Comparison of ENCODE assay signal across 9 mouse cellular contexts in genomic region chr6:116228785-116229525, GRCm38 (mm10). TPM values are rescaled to one million over a fixed set of nuclear protein-coding genes. Genes with fewer than 3 reads are reported as not detected.
DNase-seq lines count a peak whose midpoint lies in the region; ATAC-seq and TF ChIP-seq lines count a peak whose summit lies in the region.
"Had no signal": no experiment of that assay in that cellular context is flagged by ENCODE, and none has a peak within 500 bp of the region (broad histone marks: within the 10 kb centered on the region; RNA-seq: fewer than 3 reads in every experiment).

No protein-coding gene starts in this region.

- no peak for TF ChIP-seq POLR2A in brain, embryonic 14.5 days (IDR thresholded peaks at IDR 0.05; ENCODE audit: borderline replicate concordance, extremely low read depth, insufficient read depth, insufficient read length, poor library complexity, severe bottlenecking)

- no peaks in the 10 kb centered on the region for H3K4me1 ChIP-seq in kidney, embryonic 15.5 days
- no peaks in the 10 kb centered on the region for H3K4me1 ChIP-seq in hindbrain, postnatal 0 days (ENCODE audit: insufficient read depth, low read length)
- H3K4me1 ChIP-seq in stomach, postnatal 0 days (replicated peaks; ENCODE audit: control insufficient read depth, insufficient read depth), result no peaks in the 10 kb centered on the region
- H3K4me1 ChIP-seq: embryonic facial prominence, embryonic 13.5 days had no signal

- H3K9me3 ChIP-seq in kidney, embryonic 15.5 days (replicated peaks), result no peaks in the 10 kb centered on the region
- no peaks in the 10 kb centered on the region for H3K9me3 ChIP-seq in hindbrain, postnatal 0 days (ENCODE audit: low read length)
- no peaks in the 10 kb centered on the region for H3K9me3 ChIP-seq in stomach, postnatal 0 days (ENCODE audit: control insufficient read depth, low read length)
- H3K9me3 ChIP-seq: embryonic facial prominence, embryonic 13.5 days had no signal

- TF ChIP-seq EP300 in stomach, postnatal 0 days (optimal IDR thresholded peaks at IDR 0.05), result no peak

- no peak overlapping the region for H3K4me2 ChIP-seq in kidney, embryonic 15.5 days
- no peak overlapping the region for H3K4me2 ChIP-seq in hindbrain, postnatal 0 days (ENCODE audit: low read depth, low read length)
- no peak overlapping the region for H3K4me2 ChIP-seq in stomach, postnatal 0 days (replicated peaks; ENCODE audit: low read depth)
- H3K4me2 ChIP-seq: embryonic facial prominence, embryonic 13.5 days had no signal

- TF ChIP-seq CTCF in brain, embryonic 14.5 days (IDR thresholded peaks at IDR 0.05; ENCODE audit: borderline replicate concordance, extremely low read depth, insufficient read depth, insufficient read length), result peak; percentile 97
- peak; percentile 90 for TF ChIP-seq CTCF in hindbrain, postnatal 0 days (IDR thresholded peaks at IDR 0.05; ENCODE audit: low read depth)
- peak; percentile 87 for TF ChIP-seq CTCF in stomach, postnatal 0 days (IDR thresholded peaks at IDR 0.05; ENCODE audit: low read depth)

- H3K27me3 ChIP-seq in kidney, embryonic 15.5 days, result no peaks in the 10 kb centered on the region
- no peaks in the 10 kb centered on the region for H3K27me3 ChIP-seq in hindbrain, postnatal 0 days (ENCODE audit: insufficient read depth, low read length)
- H3K27me3 ChIP-seq in stomach, postnatal 0 days (ENCODE audit: control insufficient read depth, insufficient read depth, low read length), result no peaks in the 10 kb centered on the region
- H3K27me3 ChIP-seq: embryonic facial prominence, embryonic 13.5 days had no signal

- no peak overlapping the region for H3K27ac ChIP-seq in kidney, embryonic 15.5 days
- H3K27ac ChIP-seq in hindbrain, postnatal 0 days, result no peak overlapping the region
- no peak overlapping the region for H3K27ac ChIP-seq in stomach, postnatal 0 days (replicated peaks)
- H3K27ac ChIP-seq: embryonic facial prominence, embryonic 13.5 days had no signal

- ATAC-seq in kidney, embryonic 15.5 days (replicated peaks; ENCODE audit: low FRiP score), result no peak
- 0 out of 2 replicates have a peak, but pooled peaks have one; percentile 62 for ATAC-seq in hindbrain, postnatal 0 days
- ATAC-seq in stomach, postnatal 0 days (ENCODE audit: low FRiP score, low TSS enrichment), result peak; percentile 68

- H3K4me3 ChIP-seq in kidney, embryonic 15.5 days (replicated peaks), result no peak overlapping the region
- no peak overlapping the region for H3K4me3 ChIP-seq in hindbrain, postnatal 0 days (ENCODE audit: low read length)
- no peak overlapping the region for H3K4me3 ChIP-seq in stomach, postnatal 0 days (ENCODE audit: low read depth, low read length)
- H3K4me3 ChIP-seq: embryonic facial prominence, embryonic 13.5 days had no signal

- peaks cover 87% of the 10 kb centered on the region for H3K36me3 ChIP-seq in kidney, embryonic 15.5 days
- peaks cover 55% of the 10 kb centered on the region for H3K36me3 ChIP-seq in hindbrain, postnatal 0 days (ENCODE audit: insufficient read depth, low read length)
- H3K36me3 ChIP-seq in stomach, postnatal 0 days (ENCODE audit: control insufficient read depth, insufficient read depth, low read length), result peaks cover 9% of the 10 kb centered on the region; the same call in 1 of the 2 replicates

- 63% methylated on average over 12 of the region's 12 CpGs for WGBS in kidney, embryonic 15.5 days
- 62% methylated on average over 12 of the region's 12 CpGs for WGBS in hindbrain, postnatal 0 days
- 56% methylated on average over 12 of the region's 12 CpGs for WGBS in stomach, postnatal 0 days

- intact Hi-C loops in left cerebral cortex, postnatal 4 days (cut with DNase I), result no loop called here

- DNase-seq in kidney, adult 11 months, result peak; percentile 26
- peak; percentile 75 for DNase-seq in brain, embryonic 14.5 days (ENCODE audit: low read depth)
- peak; percentile 15 for DNase-seq in fibroblast of lung, adult 2 months (ENCODE audit: low read depth)
- peak; percentile 83 for DNase-seq in hindbrain, postnatal 0 days (ENCODE audit: low spot score)
- peak; percentile 66 for DNase-seq in left cerebral cortex, postnatal 4 days
- DNase-seq in naive thymus-derived CD4-positive, alpha-beta T cell, adult 2 months (ENCODE audit: low read depth), result peak; percentile 72
- DNase-seq in stomach, postnatal 0 days (ENCODE audit: low spot score), result peak; percentile 71

- H3K9ac ChIP-seq in kidney, embryonic 15.5 days, result no peak overlapping the region
- H3K9ac ChIP-seq in hindbrain, postnatal 0 days (replicated peaks; ENCODE audit: low read length), result no peak overlapping the region
- H3K9ac ChIP-seq in stomach, postnatal 0 days (ENCODE audit: low read length), result no peak overlapping the region
- H3K9ac ChIP-seq: embryonic facial prominence, embryonic 13.5 days had no signal

RNA-seq across cellular contexts. Expression of gene Washc2, which starts 21.1 kb away (rescaled TPM):
- 52.2 and 58.1 TPM in 2 replicates for polyA plus RNA-seq in kidney, embryonic 15.5 days (2015; fragmentation: Nextera tagmentation; extraction: Ambion mirVana)
- polyA plus RNA-seq in brain, embryonic 14.5 days (2012; rRNA removed), result 103 and 105 TPM in 2 replicates
- total RNA-seq in hindbrain, postnatal 0 days (2014; rRNA removed), result 73.2 and 81.8 TPM in 2 replicates
- 61.5 and 62.1 TPM in 2 replicates for polyA plus RNA-seq in hindbrain, postnatal 0 days (2015; fragmentation: Nextera tagmentation; extraction: Ambion mirVana)
- total RNA-seq in left cerebral cortex, postnatal 4 days (2021), result 10 to 100 TPM; 89.0 to 90.1 TPM
- polyA plus RNA-seq in stomach, postnatal 0 days (2015; fragmentation: Nextera tagmentation; extraction: Ambion mirVana), result 17.0 and 17.1 TPM in 2 replicates

RNA-seq across cellular contexts. Expression of gene Zfand4, which starts 35.1 kb away (rescaled TPM):
- 6.7 and 7.6 TPM in 2 replicates for polyA plus RNA-seq in kidney, embryonic 15.5 days (2015; fragmentation: Nextera tagmentation; extraction: Ambion mirVana)
- 6.5 and 7.7 TPM in 2 replicates for polyA plus RNA-seq in brain, embryonic 14.5 days (2012; rRNA removed)
- 2.5 and 3.9 TPM in 2 replicates for total RNA-seq in hindbrain, postnatal 0 days (2014; rRNA removed)
- polyA plus RNA-seq in hindbrain, postnatal 0 days (2015; fragmentation: Nextera tagmentation; extraction: Ambion mirVana), result 6.3 and 7.0 TPM in 2 replicates
- total RNA-seq in left cerebral cortex, postnatal 4 days (2021), result 10 to 100 TPM in 1 of 2 experiments, 1 to 10 TPM in 1; 7.5 to 11.6 TPM
- polyA plus RNA-seq in stomach, postnatal 0 days (2015; fragmentation: Nextera tagmentation; extraction: Ambion mirVana), result 2.1 and 2.8 TPM in 2 replicates

RNA-seq across cellular contexts. Expression of gene Tmcc1, which starts 35.7 kb away (rescaled TPM):
- 14.4 and 14.7 TPM in 2 replicates for polyA plus RNA-seq in kidney, embryonic 15.5 days (2015; fragmentation: Nextera tagmentation; extraction: Ambion mirVana)
- polyA plus RNA-seq in brain, embryonic 14.5 days (2012; rRNA removed), result 50.5 and 56.1 TPM in 2 replicates
- total RNA-seq in hindbrain, postnatal 0 days (2014; rRNA removed), result 33.9 and 36.9 TPM in 2 replicates
- polyA plus RNA-seq in hindbrain, postnatal 0 days (2015; fragmentation: Nextera tagmentation; extraction: Ambion mirVana), result 13.0 and 14.0 TPM in 2 replicates
- 10 to 100 TPM; 67.9 to 73.3 TPM for total RNA-seq in left cerebral cortex, postnatal 4 days (2021)
- 9.4 and 10.6 TPM in 2 replicates for polyA plus RNA-seq in stomach, postnatal 0 days (2015; fragmentation: Nextera tagmentation; extraction: Ambion mirVana)

Comparison
In these comparisons a context has a peak if more than half of its experiments do, and no peak if none do; other contexts are left out.
1. DNase-seq: peak in every context shown above with its lines; median percentile 83 in hindbrain, postnatal 0 days; 75 in brain, embryonic 14.5 days; 72 in naive thymus-derived CD4-positive, alpha-beta T cell, adult 2 months; 71 in stomach, postnatal 0 days; 66 in left cerebral cortex, postnatal 4 days; 26 in kidney, adult 11 months; 15 in fibroblast of lung, adult 2 months.